Mouse (Mus musculus): Measurements from ENCODE around the gene Vav2. TPM values are rescaled to one million over a fixed set of nuclear protein-coding genes. Genes with fewer than 3 reads are reported as not detected.

Gene Vav2
- total RNA-seq (2021): 10 to 100 TPM; 10.2 to 10.5 TPM
- long read RNA-seq, experiment 1, partial matches to known transcripts: 0 of 5 reads
- long read RNA-seq, experiment 1, other reads (novel, unspliced or antisense): 5 of 5 reads
- long read RNA-seq, experiment 2, partial matches to known transcripts: 0 of 2 reads
- long read RNA-seq, experiment 2, other reads (novel, unspliced or antisense): 2 of 2 reads

GRCm38 (mm10) chr2:27426855-27427457 lies at the start of gene Vav2:
Vav2 (minus strand) TSS chr2:27427033.
- peak within 1 kb of the TSS; percentile 77; the same call in 1 of the 2 replicates for H3K27ac ChIP-seq
- TF ChIP-seq CTCF (IDR thresholded peaks at IDR 0.05): no peak
- H3K4me3 ChIP-seq: peak within 1 kb of the TSS; percentile 85
- intact Hi-C loops (cut with DNase I): no loop called here
- DNase-seq (ENCODE audit: extremely low spot score in 1 of 2, low spot score in 2 of 2): peak; percentile 74 to 85

- intact Hi-C loops (cut with DNase I): loop anchor here (1.0 to 2.0 kb wide), 2 partner anchors 33 to 39 kb away; partner anchors contain the start of gene Brd3os
- peak; percentile 91 to 92 for DNase-seq (ENCODE audit: extremely low spot score in 1 of 2, low spot score in 2 of 2)
- no peak for TF ChIP-seq CTCF (IDR thresholded peaks at IDR 0.05)
- Histone ChIP-seq H3K4me3 (peak overlapping the region; percentile 93), H3K27ac (peak overlapping the region; percentile 93)
Measured at GRCm38 (mm10) chr2:27475495-27476302, 48.9 kb upstream of the Vav2 start.

- peak in 1 of 2 experiments; percentile 42 for DNase-seq (ENCODE audit: extremely low spot score in 1 of 2, low spot score in 2 of 2)
- peak overlapping the region; percentile 79 for H3K27ac ChIP-seq
Measured at GRCm38 (mm10) chr2:27474621-27475484, 48.0 kb upstream of the Vav2 start.

GRCm38 (mm10) chr2:27473911-27474310 lies 47.1 kb upstream of the Vav2 start:
- no peak for DNase-seq (ENCODE audit: extremely low spot score in 1 of 2, low spot score in 2 of 2)
- TF ChIP-seq CTCF (IDR thresholded peaks at IDR 0.05): no peak
- intact Hi-C loops (cut with DNase I): loop anchor here (2.0 kb wide), 1 partner anchor 31 kb away; the partner anchor contains the start of gene Brd3os
- H3K27ac ChIP-seq: no peak overlapping the region
- H3K4me3 ChIP-seq: peak overlapping the region; percentile 93

More at GRCm38 (mm10) chr2:27474621-27475484, 48.0 kb upstream of the Vav2 start:
- intact Hi-C loops (cut with DNase I): loop anchor here (1.0 to 2.0 kb wide), 2 partner anchors 32 to 39 kb away; partner anchors contain the start of gene Brd3os
- no peak for TF ChIP-seq CTCF (IDR thresholded peaks at IDR 0.05)
- H3K4me3 ChIP-seq: peak overlapping the region; percentile 93

- intact Hi-C loops (cut with DNase I): no loop called here
- no peak overlapping the region for H3K27ac ChIP-seq
- TF ChIP-seq CTCF (IDR thresholded peaks at IDR 0.05): no peak
- H3K4me3 ChIP-seq: no peak overlapping the region
- DNase-seq (ENCODE audit: extremely low spot score in 1 of 2, low spot score in 2 of 2): no peak
Measured at GRCm38 (mm10) chr2:27473061-27473765, 46.4 kb upstream of the Vav2 start.

GRCm38 (mm10) chr2:27471170-27471584 lies 44.3 kb upstream of the Vav2 start:
- no peak overlapping the region for H3K4me3 ChIP-seq
- intact Hi-C loops (cut with DNase I): no loop called here
- DNase-seq (ENCODE audit: extremely low spot score in 1 of 2, low spot score in 2 of 2): no peak
- no peak overlapping the region for H3K27ac ChIP-seq
- TF ChIP-seq CTCF (IDR thresholded peaks at IDR 0.05): no peak

- intact Hi-C loops (cut with DNase I): no loop called here
- DNase-seq (ENCODE audit: extremely low spot score in 1 of 2, low spot score in 2 of 2): no peak
- Histone ChIP-seq H3K4me3 (no peak overlapping the region), H3K27ac (no peak overlapping the region)
- no peak for TF ChIP-seq CTCF (IDR thresholded peaks at IDR 0.05)
Measured at GRCm38 (mm10) chr2:27470535-27470934, 43.7 kb upstream of the Vav2 start.

- no peak for TF ChIP-seq CTCF (IDR thresholded peaks at IDR 0.05)
- Histone ChIP-seq H3K27ac (no peak overlapping the region), H3K4me3 (no peak overlapping the region)
- intact Hi-C loops (cut with DNase I): no loop called here
- DNase-seq (ENCODE audit: extremely low spot score in 1 of 2, low spot score in 2 of 2): no peak
Measured at GRCm38 (mm10) chr2:27469991-27470355, 43.1 kb upstream of the Vav2 start.

GRCm38 (mm10) chr2:27469292-27469990 lies 42.6 kb upstream of the Vav2 start:
- TF ChIP-seq CTCF (IDR thresholded peaks at IDR 0.05): no peak
- no peak overlapping the region for H3K4me3 ChIP-seq
- no peak overlapping the region for H3K27ac ChIP-seq
- intact Hi-C loops (cut with DNase I): no loop called here
- DNase-seq (ENCODE audit: extremely low spot score in 1 of 2, low spot score in 2 of 2): no peak

GRCm38 (mm10) chr2:27462901-27463300 lies 36.1 kb upstream of the Vav2 start:
- intact Hi-C loops (cut with DNase I): no loop called here
- H3K27ac ChIP-seq: no peak overlapping the region
- DNase-seq (ENCODE audit: extremely low spot score in 1 of 2, low spot score in 2 of 2): no peak
- no peak overlapping the region for H3K4me3 ChIP-seq
- TF ChIP-seq CTCF (IDR thresholded peaks at IDR 0.05): no peak

All from left cerebral cortex, adult 2 months (tissue).